Mouse (Mus musculus): ENCODE measurements around the gene Hoxa1. TPM values are rescaled to one million over a fixed set of nuclear protein-coding genes. Genes with fewer than 3 reads are reported as not detected.

Gene Hoxa1
- total and polyA plus RNA-seq, 3 experiments, result 1.9 to 3.7 (median 3.2) TPM

- in situ Hi-C loops (cut with MboI; ENCODE audit: low pct_ligation_motif_present, low pct_unique_long_range_greater_than_20kb, low sequenced_read_pairs) (no loop called here), dilution Hi-C loops (cut with MboI; ENCODE audit: extremely low pct_ligation_motif_present, extremely low pct_unique_long_range_greater_than_20kb, low sequenced_read_pairs) (no loop called here)
- Histone ChIP-seq H3K36me3 (replicated peaks in 1 of 2; ENCODE audit: control insufficient read depth in 1 of 2, insufficient read depth in 1 of 2, low read length in 1 of 2) (peaks cover 0 to 2% of the 10 kb centered on the region in 2 experiments), H3K9me3 (replicated peaks; ENCODE audit: low read length) (no peaks in the 10 kb centered on the region), H3K79me2 (replicated peaks; ENCODE audit: control insufficient read depth, extremely low read depth, insufficient read depth, poor library complexity, severe bottlenecking) (no peaks in the 10 kb centered on the region), H3K27ac (ENCODE audit: insufficient read depth, low read depth) (no peak overlapping the region), H3K9ac (ENCODE audit: insufficient read depth, low read depth) (no peak overlapping the region), H3K4me2 (ENCODE audit: insufficient read depth, low read depth, poor library complexity, severe bottlenecking) (no peak overlapping the region), H3K4me1 (ENCODE audit: control insufficient read depth in 1 of 2, insufficient read depth in 2 of 2) (no peaks in the 10 kb centered on the region), H3K4me3 (replicated peaks in 1 of 3; ENCODE audit: low read depth in 2 of 3, low read length in 2 of 3, poor library complexity in 1 of 3) (no peak overlapping the region), H3K27me3 (replicated peaks) (no peaks in the 10 kb centered on the region)
- TF ChIP-seq ZKSCAN1 (IDR thresholded peaks at IDR 0.05; ENCODE audit: borderline replicate concordance, low read depth, low read length), result no peak
- TF ChIP-seq NRF1 (IDR thresholded peaks at IDR 0.05; ENCODE audit: low read depth, low read length), result no peak
- TF ChIP-seq SMC3 (IDR thresholded peaks at IDR 0.05; ENCODE audit: low read depth, low read length), result no peak
- TF ChIP-seq MEF2A (IDR thresholded peaks at IDR 0.05; ENCODE audit: borderline replicate concordance, low read depth, low read length), result no peak
- no peak for TF ChIP-seq NELFE (IDR thresholded peaks at IDR 0.05; ENCODE audit: low read depth, low read length)
- TF ChIP-seq E2F4 (IDR thresholded peaks at IDR 0.05; ENCODE audit: insufficient replicate concordance, low read depth, low read length), result no peak
- TF ChIP-seq BHLHE40 (IDR thresholded peaks at IDR 0.05; ENCODE audit: low read depth, low read length), result no peak
- TF ChIP-seq ZC3H11A (IDR thresholded peaks at IDR 0.05; ENCODE audit: low read depth, low read length), result no peak
- TF ChIP-seq POLR2AphosphoS2 (IDR thresholded peaks at IDR 0.05; ENCODE audit: low read depth, low read length), result no peak
- no peak for DNase-seq (ENCODE audit: extremely low read depth)
These were observed 27.7 kb upstream of the Hoxa1 start for GRCm38 (mm10) chr6:52185834-52186233.

GRCm38 (mm10) chr6:52185222-52185621, 27.1 kb upstream of the Hoxa1 start:
- Histone ChIP-seq H3K9me3 (replicated peaks; ENCODE audit: low read length) (no peaks in the 10 kb centered on the region), H3K27ac (ENCODE audit: insufficient read depth, low read depth) (no peak overlapping the region), H3K4me1 (ENCODE audit: control insufficient read depth in 1 of 2, insufficient read depth in 2 of 2) (no peaks in the 10 kb centered on the region), H3K79me2 (replicated peaks; ENCODE audit: control insufficient read depth, extremely low read depth, insufficient read depth, poor library complexity, severe bottlenecking) (no peaks in the 10 kb centered on the region), H3K4me3 (replicated peaks in 1 of 3; ENCODE audit: low read depth in 2 of 3, low read length in 2 of 3, poor library complexity in 1 of 3) (no peak overlapping the region), H3K4me2 (ENCODE audit: insufficient read depth, low read depth, poor library complexity, severe bottlenecking) (no peak overlapping the region), H3K27me3 (replicated peaks) (no peaks in the 10 kb centered on the region), H3K9ac (ENCODE audit: insufficient read depth, low read depth) (no peak overlapping the region), H3K36me3 (replicated peaks in 1 of 2; ENCODE audit: control insufficient read depth in 1 of 2, insufficient read depth in 1 of 2, low read length in 1 of 2) (peaks cover 0 to 2% of the 10 kb centered on the region in 2 experiments)
- dilution Hi-C loops (cut with MboI; ENCODE audit: extremely low pct_ligation_motif_present, extremely low pct_unique_long_range_greater_than_20kb, low sequenced_read_pairs), result no loop called here
- TF ChIP-seq TBP (conservative IDR thresholded peaks at IDR 0.05; ENCODE audit: low read depth, low read length) (no peak), HCFC1 (IDR thresholded peaks at IDR 0.05; ENCODE audit: low read depth, low read length) (no peak), MAFK (IDR thresholded peaks at IDR 0.05; ENCODE audit: insufficient replicate concordance, low read length) (no peak), ELF1 (IDR thresholded peaks at IDR 0.05; ENCODE audit: low read depth, low read length) (no peak), USF1 (IDR thresholded peaks at IDR 0.05; ENCODE audit: low read depth, low read length) (no peak), MAX (IDR thresholded peaks at IDR 0.05; ENCODE audit: low read length) (no peak), MYC (IDR thresholded peaks at IDR 0.05; ENCODE audit: low read depth, low read length) (no peak), NRF1 (IDR thresholded peaks at IDR 0.05; ENCODE audit: low read depth, low read length) (no peak), CTCF (conservative IDR thresholded peaks at IDR 0.05 in 1 of 2, IDR thresholded peaks at IDR 0.05 in 1 of 2; ENCODE audit: low read depth in 2 of 2, low read length in 2 of 2) (no peak), ZMIZ1 (IDR thresholded peaks at IDR 0.05; ENCODE audit: low read depth, low read length) (no peak), CHD1 (IDR thresholded peaks at IDR 0.05; ENCODE audit: low read depth, low read length) (no peak), USF2 (conservative IDR thresholded peaks at IDR 0.05; ENCODE audit: low read depth, low read length) (no peak), MEF2A (IDR thresholded peaks at IDR 0.05; ENCODE audit: borderline replicate concordance, low read depth, low read length) (no peak), MAZ (IDR thresholded peaks at IDR 0.05; ENCODE audit: low read depth, low read length) (no peak), RCOR1 (conservative IDR thresholded peaks at IDR 0.05; ENCODE audit: low read depth, low read length) (no peak), NELFE (IDR thresholded peaks at IDR 0.05; ENCODE audit: low read depth, low read length) (no peak)
- DNase-seq (ENCODE audit: extremely low read depth), result no peak
- in situ Hi-C loops (cut with MboI; ENCODE audit: low pct_ligation_motif_present, low pct_unique_long_range_greater_than_20kb, low sequenced_read_pairs), result no loop called here
